Mouse (Mus musculus) myocyte (in vitro differentiated cells): ENCODE measurements at regions not wholly inside any gene's neighbourhood (a gene's known extent, or its start where the extent isn't known, plus 50 kb on each side); places are given as distances from the start of the nearest gene placed in this dataset.
"Not testable (repeated sequence)": the region's sequence is repeated elsewhere in the genome, so short reads cannot be mapped to it uniquely, and the experiment has no call there.

ENCODE experiments used
- H3K27me3 ChIP-seq: one replicate; pipeline ENCODE4 v1.6.1; 2011; ENCODE audit not compliant: control insufficient read depth, insufficient read depth, insufficient read length
- H3K36me3 ChIP-seq: one replicate; pipeline ENCODE4 v1.6.1; 2011; ENCODE audit not compliant: control insufficient read depth, insufficient read depth
- H3K4me2 ChIP-seq: one replicate; pipeline ENCODE4 v1.6.1; 2011; ENCODE audit warnings: low read depth, control low read depth
- H3K4me3 ChIP-seq: one replicate; pipeline ENCODE4 v1.5.1; 2011; ENCODE audit warnings: mild to moderate bottlenecking, control low read depth, moderate library complexity
- H3K79me2 ChIP-seq: one replicate; pipeline ENCODE4 v1.6.1; 2011; ENCODE audit not compliant: control insufficient read depth, insufficient read depth
- H3ac ChIP-seq: one replicate; pipeline ENCODE4 v1.6.1; 2011; ENCODE audit not compliant: control insufficient read depth, insufficient read length
- CEBPB ChIP-seq: IDR thresholded peaks from 2 replicates; pipeline ENCODE4 v1.6.1; 2011; ENCODE audit warnings: mild to moderate bottlenecking, moderate library complexity; ENCODE audit not compliant: poor library complexity, insufficient read depth, severe bottlenecking
- E2F4 ChIP-seq: IDR thresholded peaks from one replicate; pipeline ENCODE4 v1.6.1; 2011; ENCODE audit warnings: mild to moderate bottlenecking, control low read depth, moderate library complexity; ENCODE audit not compliant: insufficient read depth
- MAX ChIP-seq: IDR thresholded peaks from one replicate; pipeline ENCODE4 v1.6.1; 2011; ENCODE audit warnings: low read depth, mild to moderate bottlenecking, control low read depth
- MYOD1 ChIP-seq, 3 experiments: IDR thresholded peaks; one replicate each; pipeline ENCODE4 v1.6.1; 2011; ENCODE audit warnings: control low read depth in 2 of 3, low read depth in 2 of 3, mild to moderate bottlenecking in 2 of 3, moderate library complexity in 1 of 3; ENCODE audit not compliant: insufficient read length in 2 of 3, control insufficient read depth in 1 of 3
- MYOG ChIP-seq, 3 experiments: IDR thresholded peaks; one replicate each; pipeline ENCODE4 v1.6.1; 2011; ENCODE audit warnings: control low read depth in 2 of 3, low read depth in 2 of 3, mild to moderate bottlenecking in 2 of 3; ENCODE audit not compliant: insufficient read length in 2 of 3, control insufficient read depth in 1 of 3, insufficient read depth in 1 of 3
- POLR2A ChIP-seq: IDR thresholded peaks from one replicate; pipeline ENCODE4 v1.6.1; 2011; ENCODE audit warnings: low read depth, mild to moderate bottlenecking, control low read depth, moderate library complexity; ENCODE audit not compliant: insufficient read length
- POLR2AphosphoS2 ChIP-seq: IDR thresholded peaks from one replicate; pipeline ENCODE4 v1.6.1; 2011; ENCODE audit warnings: low read depth, control low read depth; ENCODE audit not compliant: insufficient read length
- REST ChIP-seq: IDR thresholded peaks from one replicate; pipeline ENCODE4 v1.6.1; 2011; ENCODE audit warnings: mild to moderate bottlenecking, control low read depth, moderate library complexity; ENCODE audit not compliant: insufficient read depth, insufficient read length
- SRF ChIP-seq: IDR thresholded peaks from one replicate; pipeline ENCODE4 v1.6.1; 2011; ENCODE audit warnings: low read depth; ENCODE audit not compliant: control insufficient read depth, insufficient read length
- TCF12 ChIP-seq: IDR thresholded peaks from one replicate; pipeline ENCODE4 v1.6.1; 2011; ENCODE audit warnings: mild to moderate bottlenecking, control low read depth; ENCODE audit not compliant: poor library complexity, insufficient read depth, severe bottlenecking
- TCF3 ChIP-seq: IDR thresholded peaks from one replicate; pipeline ENCODE4 v1.6.1; 2011; ENCODE audit warnings: low read depth, control low read depth; ENCODE audit not compliant: insufficient read length
- USF1 ChIP-seq: IDR thresholded peaks from one replicate; pipeline ENCODE4 v1.6.1; 2011; ENCODE audit warnings: low read depth, mild to moderate bottlenecking, control low read depth, moderate library complexity

- H3K4me3 ChIP-seq, result no peak overlapping the region
- H3ac ChIP-seq, result no peak overlapping the region
- H3K27me3 ChIP-seq, result no peaks in the 10 kb centered on the region
- H3K4me2 ChIP-seq, result no peak overlapping the region
- no peaks in the 10 kb centered on the region for H3K79me2 ChIP-seq
- TF ChIP-seq POLR2AphosphoS2, result no peak
- no peak for TF ChIP-seq MAX
- no peak for TF ChIP-seq POLR2A
- no peak for TF ChIP-seq TCF12
- TF ChIP-seq MYOG (IDR thresholded peaks at IDR 0.05; ENCODE audit: control insufficient read depth in 1 of 3, insufficient read depth in 1 of 3, insufficient read length in 2 of 3, low read depth in 2 of 3), result no peak
- TF ChIP-seq USF1, result no peak
- no peak for TF ChIP-seq TCF3
- no peak for TF ChIP-seq REST
- no peak for TF ChIP-seq SRF
- no peak for TF ChIP-seq MYOD1 (IDR thresholded peaks at IDR 0.05; ENCODE audit: control insufficient read depth in 1 of 3, insufficient read length in 2 of 3, low read depth in 2 of 3)
- TF ChIP-seq CEBPB, result no peak
- no peak for TF ChIP-seq E2F4
- no peaks in the 10 kb centered on the region for H3K36me3 ChIP-seq
Measured at GRCm38 (mm10) chr2:116322039-116322770, 256.6 kb upstream of the Meis2 start.

- no peak for TF ChIP-seq REST
- no peak for TF ChIP-seq POLR2AphosphoS2
- no peak for TF ChIP-seq SRF
- no peak for TF ChIP-seq MYOG (IDR thresholded peaks at IDR 0.05; ENCODE audit: control insufficient read depth in 1 of 3, insufficient read depth in 1 of 3, insufficient read length in 2 of 3, low read depth in 2 of 3)
- TF ChIP-seq E2F4, result no peak
- no peak for TF ChIP-seq POLR2A
- TF ChIP-seq MYOD1 (IDR thresholded peaks at IDR 0.05; ENCODE audit: control insufficient read depth in 1 of 3, insufficient read length in 2 of 3, low read depth in 2 of 3), result no peak
- no peak overlapping the region for H3K4me2 ChIP-seq
- H3K4me3 ChIP-seq, result no peak overlapping the region
- no peaks in the 10 kb centered on the region for H3K79me2 ChIP-seq
- H3K36me3 ChIP-seq, result no peaks in the 10 kb centered on the region
- H3K27me3 ChIP-seq, result no peaks in the 10 kb centered on the region
- no peak overlapping the region for H3ac ChIP-seq
Measured at GRCm38 (mm10) chr2:116299551-116299950, 233.9 kb upstream of the Meis2 start.

- Histone ChIP-seq H3K27me3 (no peaks in the 10 kb centered on the region), H3K4me2 (no peak overlapping the region), H3K79me2 (no peaks in the 10 kb centered on the region), H3ac (no peak overlapping the region), H3K36me3 (no peaks in the 10 kb centered on the region), H3K4me3 (no peak overlapping the region)
- TF ChIP-seq USF1 (no peak), POLR2A (no peak), REST (no peak), MAX (no peak), E2F4 (no peak), TCF12 (no peak), MYOG (IDR thresholded peaks at IDR 0.05; ENCODE audit: control insufficient read depth in 1 of 3, insufficient read depth in 1 of 3, insufficient read length in 2 of 3, low read depth in 2 of 3) (no peak), TCF3 (no peak), SRF (no peak), MYOD1 (IDR thresholded peaks at IDR 0.05; ENCODE audit: control insufficient read depth in 1 of 3, insufficient read length in 2 of 3, low read depth in 2 of 3) (no peak)
Measured at GRCm38 (mm10) chr2:116289886-116290285, 224.2 kb upstream of the Meis2 start.

- not testable (repeated sequence) for H3K36me3 ChIP-seq, H3K27me3 ChIP-seq, H3K4me2 ChIP-seq, H3K4me3 ChIP-seq, H3ac ChIP-seq, H3K79me2 ChIP-seq
Measured at GRCm38 (mm10) chr2:116243191-116243590, 177.6 kb upstream of the Meis2 start.

GRCm38 (mm10) chr2:116236731-116237130 lies 171.1 kb upstream of the Meis2 start:
- Histone ChIP-seq H3ac (no peak overlapping the region), H3K36me3 (no peaks in the 10 kb centered on the region), H3K27me3 (no peaks in the 10 kb centered on the region), H3K4me2 (no peak overlapping the region), H3K79me2 (no peaks in the 10 kb centered on the region), H3K4me3 (no peak overlapping the region)
- TF ChIP-seq CEBPB (no peak), POLR2A (no peak), MAX (no peak), REST (no peak), MYOD1 (IDR thresholded peaks at IDR 0.05; ENCODE audit: control insufficient read depth in 1 of 3, insufficient read length in 2 of 3, low read depth in 2 of 3) (no peak), TCF12 (no peak), SRF (no peak), TCF3 (no peak), E2F4 (no peak), USF1 (no peak), POLR2AphosphoS2 (no peak), MYOG (IDR thresholded peaks at IDR 0.05; ENCODE audit: control insufficient read depth in 1 of 3, insufficient read depth in 1 of 3, insufficient read length in 2 of 3, low read depth in 2 of 3) (no peak)
